Mouse (Mus musculus): ENCODE data around the gene Nxpe5. TPM values are rescaled to one million over a fixed set of nuclear protein-coding genes. Genes with fewer than 3 reads are reported as not detected.

Gene Nxpe5
- polyA plus RNA-seq (2014; fragmentation: Illumina TruSeq; extraction: RNeasy Lipid Tissue Mini Kit (QIAGEN cat#74804)): 0.54 TPM

GRCm38 (mm10) chr5:138225700-138226099 is at the start of gene Nxpe5:
TSS of gene Nxpe5 (plus strand) at chr5:138225898.

GRCm38 (mm10) chr5:138186950-138187638 is 38.6 kb upstream of the Nxpe5 start, which contains the start of the genes Taf6 and Cnpy4:
TSS of gene Taf6 (minus strand) at chr5:138187451.
TSS of gene Cnpy4 (plus strand) at chr5:138187485.

GRCm38 (mm10) chr5:138193771-138194727 is 31.6 kb upstream of the Nxpe5 start, which contains the start of gene Mblac1:
TSS of gene Mblac1 (plus strand) at chr5:138194314.

GRCm38 (mm10) chr5:138255353-138256093 is 29.8 kb downstream of the Nxpe5 start, which contains the start of gene Lamtor4:
TSS of gene Lamtor4 (plus strand) at chr5:138255482.

GRCm38 (mm10) chr5:138263260-138264206 is 37.8 kb downstream of the Nxpe5 start, which contains the start of gene BC037034:
TSS of gene BC037034 (minus strand) at chr5:138264033.

GRCm38 (mm10) chr5:138272409-138272923 is 46.8 kb downstream of the Nxpe5 start, which contains the start of gene Gal3st4:
TSS of gene Gal3st4 (minus strand) at chr5:138272840.

GRCm38 (mm10) chr5:138279585-138280424 is 54.1 kb downstream of the Nxpe5 start, which contains the start of the genes Gm43720, Gpc2 and Stag3:
TSS of gene Gm43720 (minus strand) at chr5:138279958.
TSS of gene Gpc2 (minus strand) at chr5:138280005.
TSS of gene Stag3 (plus strand) at chr5:138280240.

Other genes starting within 250 kb of the Nxpe5 start
- not detected for gene Azgp1, start 244.4 kb upstream of the Nxpe5 start, polyA plus RNA-seq (2014; fragmentation: Illumina TruSeq; extraction: RNeasy Lipid Tissue Mini Kit (QIAGEN cat#74804))
- gene Smok3a, start 204.6 kb upstream of the Nxpe5 start, polyA plus RNA-seq (2014; fragmentation: Illumina TruSeq; extraction: RNeasy Lipid Tissue Mini Kit (QIAGEN cat#74804)): not detected
- not detected for gene Smok3b, start 204.5 kb upstream of the Nxpe5 start, polyA plus RNA-seq (2014; fragmentation: Illumina TruSeq; extraction: RNeasy Lipid Tissue Mini Kit (QIAGEN cat#74804))
- not detected for gene Smok3c, start 172.7 kb upstream of the Nxpe5 start, polyA plus RNA-seq (2014; fragmentation: Illumina TruSeq; extraction: RNeasy Lipid Tissue Mini Kit (QIAGEN cat#74804))
- gene Zkscan1, start 140.8 kb upstream of the Nxpe5 start, polyA plus RNA-seq (2014; fragmentation: Illumina TruSeq; extraction: RNeasy Lipid Tissue Mini Kit (QIAGEN cat#74804)): 67.3 TPM
- 20.4 TPM for gene Zscan21, start 109.0 kb upstream of the Nxpe5 start, polyA plus RNA-seq (2014; fragmentation: Illumina TruSeq; extraction: RNeasy Lipid Tissue Mini Kit (QIAGEN cat#74804))
- gene Zfp113, start 70.2 kb upstream of the Nxpe5 start, polyA plus RNA-seq (2014; fragmentation: Illumina TruSeq; extraction: RNeasy Lipid Tissue Mini Kit (QIAGEN cat#74804)): 36.9 TPM
- gene Cops6, start 64.8 kb upstream of the Nxpe5 start, polyA plus RNA-seq (2014; fragmentation: Illumina TruSeq; extraction: RNeasy Lipid Tissue Mini Kit (QIAGEN cat#74804)): 66.2 TPM
- 4.1 TPM for gene Ap4m1, start 53.9 kb upstream of the Nxpe5 start, polyA plus RNA-seq (2014; fragmentation: Illumina TruSeq; extraction: RNeasy Lipid Tissue Mini Kit (QIAGEN cat#74804))
- 28.4 TPM for gene Mcm7, start 53.5 kb upstream of the Nxpe5 start, polyA plus RNA-seq (2014; fragmentation: Illumina TruSeq; extraction: RNeasy Lipid Tissue Mini Kit (QIAGEN cat#74804))
- gene Taf6, start 38.4 kb upstream of the Nxpe5 start, polyA plus RNA-seq (2014; fragmentation: Illumina TruSeq; extraction: RNeasy Lipid Tissue Mini Kit (QIAGEN cat#74804)): 3.8 TPM
- gene Cnpy4, start 38.4 kb upstream of the Nxpe5 start, polyA plus RNA-seq (2014; fragmentation: Illumina TruSeq; extraction: RNeasy Lipid Tissue Mini Kit (QIAGEN cat#74804)): 35.7 TPM
- 0.48 TPM for gene Mblac1, start 31.6 kb upstream of the Nxpe5 start, polyA plus RNA-seq (2014; fragmentation: Illumina TruSeq; extraction: RNeasy Lipid Tissue Mini Kit (QIAGEN cat#74804))
- not detected for gene Lamtor4, start 29.6 kb downstream of the Nxpe5 start, polyA plus RNA-seq (2014; fragmentation: Illumina TruSeq; extraction: RNeasy Lipid Tissue Mini Kit (QIAGEN cat#74804))
- gene BC037034, start 38.1 kb downstream of the Nxpe5 start, polyA plus RNA-seq (2014; fragmentation: Illumina TruSeq; extraction: RNeasy Lipid Tissue Mini Kit (QIAGEN cat#74804)): 0.51 TPM
- gene Gal3st4, start 46.9 kb downstream of the Nxpe5 start, polyA plus RNA-seq (2014; fragmentation: Illumina TruSeq; extraction: RNeasy Lipid Tissue Mini Kit (QIAGEN cat#74804)): 0.54 TPM
- not detected for gene Gm43720, start 54.1 kb downstream of the Nxpe5 start, polyA plus RNA-seq (2014; fragmentation: Illumina TruSeq; extraction: RNeasy Lipid Tissue Mini Kit (QIAGEN cat#74804))
- 1.1 TPM for gene Gpc2, start 54.1 kb downstream of the Nxpe5 start, polyA plus RNA-seq (2014; fragmentation: Illumina TruSeq; extraction: RNeasy Lipid Tissue Mini Kit (QIAGEN cat#74804))
- 0.68 TPM for gene Stag3, start 54.3 kb downstream of the Nxpe5 start, polyA plus RNA-seq (2014; fragmentation: Illumina TruSeq; extraction: RNeasy Lipid Tissue Mini Kit (QIAGEN cat#74804))
- gene Pvrig, start 116.1 kb downstream of the Nxpe5 start, polyA plus RNA-seq (2014; fragmentation: Illumina TruSeq; extraction: RNeasy Lipid Tissue Mini Kit (QIAGEN cat#74804)): not detected
- 44.3 TPM for gene Zfp157, start 215.6 kb downstream of the Nxpe5 start, polyA plus RNA-seq (2014; fragmentation: Illumina TruSeq; extraction: RNeasy Lipid Tissue Mini Kit (QIAGEN cat#74804))